Mouse (Mus musculus) ES-Bruce4 (cell line): Measurements from ENCODE around the gene Hivep3. TPM values are rescaled to one million over a fixed set of nuclear protein-coding genes. Genes with fewer than 3 reads are reported as not detected.

ENCODE experiments used
- H3K27ac ChIP-seq: 2 replicates; pipeline ENCODE4 v1.5.1; 2012; ENCODE audit warnings: low read length, inconsistent platforms; ENCODE audit not compliant: insufficient read depth
- H3K27me3 ChIP-seq: 2 replicates; pipeline ENCODE4 v1.6.1; 2012; ENCODE audit warnings: mild to moderate bottlenecking, low read length, inconsistent platforms; ENCODE audit not compliant: control insufficient read depth, poor library complexity, insufficient read depth, severe bottlenecking
- H3K36me3 ChIP-seq: 2 replicates; pipeline ENCODE4 v1.6.1; 2012; ENCODE audit warnings: inconsistent platforms, mild to moderate bottlenecking, low read length, moderate library complexity; ENCODE audit not compliant: control insufficient read depth, poor library complexity, insufficient read depth, severe bottlenecking
- H3K4me1 ChIP-seq: one replicate; pipeline ENCODE4 v1.8.1; 2011; ENCODE audit warnings: low read length; ENCODE audit not compliant: control insufficient read depth, insufficient read depth
- H3K4me3 ChIP-seq: 2 replicates; pipeline ENCODE4 v1.5.1; 2011; ENCODE audit warnings: low read depth, mild to moderate bottlenecking, low read length
- H3K9ac ChIP-seq: 2 replicates; pipeline ENCODE4 v1.6.1; 2012; ENCODE audit warnings: low read depth, mild to moderate bottlenecking, inconsistent platforms; ENCODE audit not compliant: poor library complexity, severe bottlenecking
- H3K9me3 ChIP-seq: replicated peaks from 2 replicates; pipeline ENCODE4 v1.6.1; 2012; ENCODE audit warnings: mild to moderate bottlenecking, low read length, inconsistent platforms; ENCODE audit not compliant: control insufficient read depth, poor library complexity, insufficient read depth, severe bottlenecking
- CTCF ChIP-seq: IDR thresholded peaks from one replicate; pipeline ENCODE4 v1.8.1; 2011; ENCODE audit warnings: low read depth, low read length
- EP300 ChIP-seq: IDR thresholded peaks from 2 replicates; pipeline ENCODE4 v1.6.1; 2011; ENCODE audit warnings: low read depth, low read length; ENCODE audit not compliant: insufficient read depth
- POLR2A ChIP-seq: IDR thresholded peaks from one replicate; pipeline ENCODE4 v1.8.1; 2011; ENCODE audit warnings: low read length; ENCODE audit not compliant: insufficient read depth
- polyA plus RNA-seq: library from polyadenylated mRNA; stranded (reverse); fragments of >200 nt; gene quantifications from 2 replicates; pipeline ENCODE4 v1.2.4, GENCODE M21; 2011; ENCODE audit warnings: low read depth; ENCODE audit not compliant: missing spikeins, insufficient read depth, insufficient read length

The Hivep3 gene
- polyA plus RNA-seq, 1 experiment = 0.79 TPM

DNA sequence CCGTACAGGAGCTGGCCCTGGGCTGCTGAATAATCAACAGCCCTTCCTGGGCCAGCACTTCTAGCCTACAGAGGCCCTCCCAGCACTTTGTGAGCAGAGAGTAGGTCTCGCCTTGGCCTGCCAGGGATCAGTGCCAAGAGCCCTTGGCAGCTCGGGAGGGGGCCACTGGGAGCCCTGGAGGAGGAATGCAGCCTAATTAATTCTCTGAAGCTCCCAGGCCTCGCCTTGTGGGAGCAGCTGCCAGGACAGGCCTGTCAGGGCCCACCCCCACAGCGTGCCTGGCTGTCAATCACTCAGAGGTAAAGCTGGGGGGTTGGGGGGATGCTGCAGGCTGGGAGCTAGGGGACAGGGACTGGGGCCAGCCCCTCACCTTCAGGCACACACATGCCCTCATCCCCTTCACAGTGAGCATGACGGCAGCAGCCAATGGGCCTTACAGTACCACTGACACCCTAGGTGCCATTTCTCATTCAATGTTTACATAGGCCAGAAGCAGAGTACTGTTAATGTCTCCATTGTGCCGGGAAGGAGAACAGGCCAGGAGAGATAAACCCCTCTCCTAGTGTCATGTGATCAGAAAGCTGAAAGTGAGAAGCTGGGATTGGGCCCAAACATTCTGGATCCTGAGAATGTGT is 438.6 kb downstream of the Hivep3 start:
- Histone ChIP-seq H3K4me3 (no peak overlapping the region), H3K9ac (no peak overlapping the region), H3K9me3 (no peaks in the 10 kb centered on the region), H3K27me3 (no peaks in the 10 kb centered on the region), H3K27ac (no peak overlapping the region), H3K4me1 (no peaks in the 10 kb centered on the region), H3K36me3 (no peaks in the 10 kb centered on the region)
- no peak for TF ChIP-seq EP300
- no peak for TF ChIP-seq CTCF
- TF ChIP-seq POLR2A = no peak

GRCm38 (mm10) chr4:120179123-120179522 is 445.5 kb downstream of the Hivep3 start:
- Histone ChIP-seq H3K4me3 (no peak overlapping the region), H3K9ac (no peak overlapping the region), H3K9me3 (no peaks in the 10 kb centered on the region), H3K27ac (no peak overlapping the region), H3K36me3 (no peaks in the 10 kb centered on the region), H3K4me1 (no peaks in the 10 kb centered on the region), H3K27me3 (no peaks in the 10 kb centered on the region)
- TF ChIP-seq POLR2A (no peak), EP300 (no peak), CTCF (no peak)

DNA sequence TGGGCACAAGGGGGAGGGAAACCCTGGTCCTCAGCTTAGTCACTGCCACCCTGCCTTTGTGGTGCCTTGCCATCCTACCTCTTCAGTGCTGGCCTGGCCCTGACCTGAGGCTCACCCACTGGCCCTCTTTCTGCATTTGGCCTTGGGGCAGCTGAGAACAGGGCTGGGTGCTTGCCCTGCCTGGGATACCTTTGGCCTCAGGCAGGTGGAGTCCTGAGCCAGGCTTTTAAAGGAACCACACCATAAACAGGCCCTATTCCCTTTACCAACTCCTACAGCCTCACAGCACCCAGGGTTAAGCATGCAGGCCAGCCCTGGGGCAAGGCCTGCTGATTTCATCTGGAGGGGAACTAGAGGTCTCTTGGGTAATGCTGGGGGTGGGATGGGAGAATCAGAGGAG is 447.0 kb downstream of the Hivep3 start:
- H3K9ac ChIP-seq = no peak overlapping the region
- H3K4me3 ChIP-seq = no peak overlapping the region
- no peak overlapping the region for H3K27ac ChIP-seq
- TF ChIP-seq CTCF (no peak), POLR2A (no peak), EP300 (no peak)
- H3K9me3 ChIP-seq = no peaks in the 10 kb centered on the region
- H3K36me3 ChIP-seq = no peaks in the 10 kb centered on the region
- no peaks in the 10 kb centered on the region for H3K4me1 ChIP-seq
- no peaks in the 10 kb centered on the region for H3K27me3 ChIP-seq

DNA sequence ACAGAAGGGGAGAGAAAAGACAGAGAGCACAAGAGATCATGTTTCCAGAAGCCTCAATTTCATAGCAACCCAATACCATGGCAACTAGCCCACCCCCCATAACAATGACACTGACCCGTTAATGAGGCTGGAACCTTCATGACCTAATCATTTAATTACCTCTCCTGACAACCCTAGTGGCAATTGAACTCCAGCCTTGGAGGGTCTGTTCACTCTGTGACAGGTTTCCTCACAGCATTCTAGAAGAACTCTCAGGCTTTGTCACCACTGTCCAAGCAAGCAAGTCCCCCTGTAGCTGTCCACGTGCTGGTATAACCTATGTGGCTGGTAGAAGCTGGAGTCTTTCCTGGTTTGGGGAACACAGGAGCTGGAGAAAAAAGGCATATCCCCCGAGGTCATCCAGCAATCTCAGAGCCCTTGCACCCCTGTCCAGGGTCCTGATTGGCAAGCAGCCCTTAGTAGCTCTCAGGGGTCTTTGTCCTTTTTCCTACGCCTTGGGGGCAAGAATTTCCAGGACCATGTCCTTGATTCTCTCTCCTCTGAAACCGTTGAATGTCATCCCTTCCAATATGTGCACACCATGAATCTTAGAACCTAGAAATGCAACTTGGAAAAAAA is 450.9 kb downstream of the Hivep3 start:
- TF ChIP-seq POLR2A = no peak
- Histone ChIP-seq H3K9me3 (no peaks in the 10 kb centered on the region), H3K4me1 (no peaks in the 10 kb centered on the region), H3K4me3 (no peak overlapping the region), H3K9ac (no peak overlapping the region), H3K27ac (no peak overlapping the region), H3K27me3 (no peaks in the 10 kb centered on the region), H3K36me3 (no peaks in the 10 kb centered on the region)

GRCm38 (mm10) chr4:120186441-120186840 is 452.9 kb downstream of the Hivep3 start:
- Histone ChIP-seq H3K4me3 (no peak overlapping the region), H3K4me1 (no peaks in the 10 kb centered on the region), H3K27ac (no peak overlapping the region), H3K36me3 (no peaks in the 10 kb centered on the region), H3K9ac (no peak overlapping the region), H3K9me3 (no peaks in the 10 kb centered on the region), H3K27me3 (no peaks in the 10 kb centered on the region)
- TF ChIP-seq EP300 (no peak), CTCF (no peak), POLR2A (no peak)

DNA sequence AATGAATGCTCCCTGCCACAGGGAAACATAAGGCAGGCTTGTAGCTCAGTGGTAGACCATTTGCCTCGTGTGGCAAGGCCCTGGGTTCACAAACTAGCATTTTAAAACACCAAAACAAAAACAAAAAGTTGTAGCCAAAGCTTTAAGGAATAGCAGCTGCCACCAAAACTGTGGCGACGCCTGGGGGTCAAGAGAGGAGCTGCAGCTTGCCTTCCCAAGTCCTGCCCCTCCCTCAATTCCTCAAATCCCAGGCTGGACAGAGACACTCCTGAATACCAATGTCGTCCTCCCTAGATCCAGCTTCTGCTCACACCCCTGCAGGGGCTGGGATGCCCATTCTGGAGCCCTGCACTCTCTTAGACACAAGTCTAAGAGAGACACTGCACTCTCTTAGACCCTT is 453.4 kb downstream of the Hivep3 start:
- no peaks in the 10 kb centered on the region for H3K36me3 ChIP-seq

More for the DNA sequence above, 453.4 kb downstream of the Hivep3 start:
- Histone ChIP-seq H3K4me1 (no peaks in the 10 kb centered on the region), H3K9ac (no peak overlapping the region), H3K9me3 (no peaks in the 10 kb centered on the region), H3K27ac (no peak overlapping the region), H3K27me3 (no peaks in the 10 kb centered on the region), H3K4me3 (no peak overlapping the region)
- peak; percentile 69 for TF ChIP-seq CTCF
- no peak for TF ChIP-seq POLR2A

Other genes with a start within 250 kb of the Hivep3 start
- gene Rimkla, start 241.2 kb upstream of the Hivep3 start, polyA plus RNA-seq = 3.3 and 5.5 TPM in 2 replicates
- gene Foxj3, start 196.8 kb upstream of the Hivep3 start, polyA plus RNA-seq = 47.9 and 51.0 TPM in 2 replicates
- 1.2 and 2.2 TPM in 2 replicates for gene Frg2f1, start 194.3 kb upstream of the Hivep3 start, polyA plus RNA-seq
- not detected in 2 replicates for gene Guca2a, start 96.1 kb upstream of the Hivep3 start, polyA plus RNA-seq
- gene Guca2b, start 74.8 kb upstream of the Hivep3 start, polyA plus RNA-seq = not detected in 2 replicates